Mouse (Mus musculus): ENCODE measurements around the gene Ccdc24. TPM values are rescaled to one million over a fixed set of nuclear protein-coding genes. Genes with fewer than 3 reads are reported as not detected.

Ccdc24 gene
- total and polyA plus RNA-seq, 3 experiments = not detected

DNA sequence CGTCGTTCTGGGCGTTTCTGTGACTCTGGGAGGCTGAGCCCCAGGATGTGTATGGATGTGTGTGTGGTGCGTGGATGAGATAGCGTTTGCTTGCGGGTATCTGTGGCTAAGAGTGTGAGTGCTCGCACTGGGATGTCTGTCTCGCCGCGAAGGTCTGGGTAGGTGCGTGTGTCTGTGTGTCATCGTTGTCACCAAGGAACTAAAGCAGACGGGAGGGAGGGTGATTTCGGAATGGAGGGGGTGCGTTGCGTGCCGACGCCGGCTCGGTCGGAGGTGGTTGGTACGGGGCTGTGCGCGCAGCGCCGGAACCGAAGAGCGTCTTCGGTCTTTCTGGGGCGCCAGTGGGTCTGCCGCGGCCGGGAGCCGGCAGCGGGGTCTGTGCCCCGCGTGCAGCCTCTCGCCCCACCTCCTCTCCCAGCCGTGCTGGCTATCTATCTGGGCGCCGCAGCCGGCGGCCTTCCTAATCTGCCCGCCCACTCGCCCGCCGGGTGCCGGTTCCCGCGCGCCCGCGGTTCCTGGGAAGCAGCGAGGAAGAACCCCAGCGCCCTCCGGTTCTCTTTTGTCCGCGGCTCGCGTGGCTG lies 36.7 kb downstream of the Ccdc24 start:
- Histone ChIP-seq H3K4me3 (ENCODE audit: low read depth, low read length) (peak overlapping the region; percentile 74), H3K27me3 (ENCODE audit: insufficient read depth, low read length) (peaks cover 25% of the 10 kb centered on the region), H3K9me3 (replicated peaks) (no peaks in the 10 kb centered on the region), H3K4me1 (ENCODE audit: insufficient read depth, low read depth, low read length) (peaks cover 69% of the 10 kb centered on the region), H3K36me3 (replicated peaks) (no peaks in the 10 kb centered on the region)
- TF ChIP-seq TAL1 (conservative IDR thresholded peaks at IDR 0.05; ENCODE audit: low read depth, low read length) = no peak; the same call in 1 of the 2 replicates
- no peak for TF ChIP-seq CTCF (IDR thresholded peaks at IDR 0.05; ENCODE audit: low read depth, low read length)
- no peak for TF ChIP-seq GATA2 (IDR thresholded peaks at IDR 0.05; ENCODE audit: borderline replicate concordance, low read depth, low read length)
- TF ChIP-seq GATA1 (IDR thresholded peaks at IDR 0.05; ENCODE audit: borderline replicate concordance, low read length) = no peak
- no peak for TF ChIP-seq POLR2AphosphoS5 (IDR thresholded peaks at IDR 0.05; ENCODE audit: insufficient replicate concordance, low read depth, low read length)
- DNase-seq (ENCODE audit: low spot score) = peak; percentile 55
- no peak for ATAC-seq (ENCODE audit: extremely low read depth, insufficient number of reproducible peaks, low FRiP score, poor library complexity, severe bottlenecking)

DNA sequence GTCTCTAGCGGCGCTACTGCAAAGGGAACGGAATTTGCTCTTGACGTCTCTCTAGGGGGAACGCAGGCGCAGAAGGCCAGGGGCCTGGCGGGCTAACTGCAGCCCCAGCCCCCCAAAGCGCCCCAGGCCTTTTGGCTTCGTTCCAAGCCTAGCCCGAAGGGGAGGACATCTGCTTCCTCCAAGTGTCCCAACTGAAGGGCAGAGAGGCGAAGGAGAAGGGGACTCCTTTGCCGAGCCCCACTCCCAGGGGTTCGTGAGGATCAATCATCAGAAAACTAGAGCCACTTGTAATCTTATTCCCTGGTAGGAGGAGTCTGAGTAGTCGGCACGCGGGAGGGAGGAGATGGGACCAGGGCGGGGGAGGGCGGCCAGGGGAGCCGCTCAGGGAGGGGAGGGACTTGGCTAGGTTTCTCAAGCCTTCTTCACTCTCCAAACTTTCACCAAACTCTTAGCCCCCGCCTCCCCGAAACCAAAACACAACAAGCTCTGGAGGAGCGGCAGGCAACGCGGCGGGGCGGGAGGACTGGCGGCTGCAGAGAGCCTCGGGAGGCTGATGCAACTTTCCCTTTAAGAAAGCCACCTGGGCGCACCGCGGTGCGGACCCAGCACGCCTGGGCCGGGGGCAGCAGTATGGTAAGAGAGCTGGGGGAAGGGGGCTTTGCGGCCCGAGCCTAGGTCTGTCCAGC lies 37.4 kb downstream of the Ccdc24 start:
- H3K36me3 ChIP-seq (replicated peaks) = no peaks in the 10 kb centered on the region
- H3K4me3 ChIP-seq (ENCODE audit: low read depth, low read length) = peak overlapping the region; percentile 74
- peaks cover 21% of the 10 kb centered on the region for H3K27me3 ChIP-seq (ENCODE audit: insufficient read depth, low read length)
- DNase-seq (ENCODE audit: low spot score) = peak; percentile 86
- peaks cover 75% of the 10 kb centered on the region for H3K4me1 ChIP-seq (ENCODE audit: insufficient read depth, low read depth, low read length)
- no peak for TF ChIP-seq CTCF (IDR thresholded peaks at IDR 0.05; ENCODE audit: low read depth, low read length)
- ATAC-seq (ENCODE audit: extremely low read depth, insufficient number of reproducible peaks, low FRiP score, poor library complexity, severe bottlenecking) = peak; percentile 5; the same call in 1 of the 2 replicates
- H3K9me3 ChIP-seq (replicated peaks) = no peaks in the 10 kb centered on the region

GRCm38 (mm10) chr4:117834457-117834844 lies 37.9 kb downstream of the Ccdc24 start, which contains the start of gene Slc6a9:
Gene Slc6a9, plus strand, starts transcription at chr4:117834506.
- Histone ChIP-seq H3K36me3 (replicated peaks) (no peaks in the 10 kb centered on the region), H3K9me3 (replicated peaks) (no peaks in the 10 kb centered on the region), H3K4me1 (ENCODE audit: insufficient read depth, low read depth, low read length) (peaks cover 81% of the 10 kb centered on the region), H3K27me3 (ENCODE audit: insufficient read depth, low read length) (peaks cover 20% of the 10 kb centered on the region), H3K4me3 (ENCODE audit: low read depth, low read length) (peak within 1 kb of the TSS; percentile 74)
- TF ChIP-seq TAL1 (conservative IDR thresholded peaks at IDR 0.05; ENCODE audit: low read depth, low read length) = no peak
- TF ChIP-seq GATA2 (IDR thresholded peaks at IDR 0.05; ENCODE audit: borderline replicate concordance, low read depth, low read length) = no peak
- no peak for TF ChIP-seq CTCF (IDR thresholded peaks at IDR 0.05; ENCODE audit: low read depth, low read length)
- no peak for TF ChIP-seq GATA1 (IDR thresholded peaks at IDR 0.05; ENCODE audit: borderline replicate concordance, low read length)
- TF ChIP-seq POLR2AphosphoS5 (IDR thresholded peaks at IDR 0.05; ENCODE audit: insufficient replicate concordance, low read depth, low read length) = no peak
- DNase-seq (ENCODE audit: low spot score) (no peak), ATAC-seq (ENCODE audit: extremely low read depth, insufficient number of reproducible peaks, low FRiP score, poor library complexity, severe bottlenecking) (no peak)

GRCm38 (mm10) chr4:117831920-117832691 lies 40.3 kb downstream of the Ccdc24 start:
- peak overlapping the region; percentile 62; the same call in 1 of the 2 replicates for H3K4me3 ChIP-seq (ENCODE audit: low read depth, low read length)
- no peaks in the 10 kb centered on the region for H3K9me3 ChIP-seq (replicated peaks)
- no peaks in the 10 kb centered on the region for H3K36me3 ChIP-seq (replicated peaks)
- ATAC-seq (ENCODE audit: extremely low read depth, insufficient number of reproducible peaks, low FRiP score, poor library complexity, severe bottlenecking) = 0 out of 2 replicates have a peak, but pooled peaks have one; percentile 12
- peaks cover 32% of the 10 kb centered on the region for H3K27me3 ChIP-seq (ENCODE audit: insufficient read depth, low read length)
- DNase-seq (ENCODE audit: low spot score) = peak; percentile 27
- peaks cover 83% of the 10 kb centered on the region for H3K4me1 ChIP-seq (ENCODE audit: insufficient read depth, low read depth, low read length)
- no peak for TF ChIP-seq GATA1 (IDR thresholded peaks at IDR 0.05; ENCODE audit: borderline replicate concordance, low read length)
- TF ChIP-seq TAL1 (conservative IDR thresholded peaks at IDR 0.05; ENCODE audit: low read depth, low read length) = 0 out of 2 replicates have a peak, but pooled peaks have one; percentile 2
- TF ChIP-seq CTCF (IDR thresholded peaks at IDR 0.05; ENCODE audit: low read depth, low read length) = no peak
- TF ChIP-seq GATA2 (IDR thresholded peaks at IDR 0.05; ENCODE audit: borderline replicate concordance, low read depth, low read length) = no peak

DNA sequence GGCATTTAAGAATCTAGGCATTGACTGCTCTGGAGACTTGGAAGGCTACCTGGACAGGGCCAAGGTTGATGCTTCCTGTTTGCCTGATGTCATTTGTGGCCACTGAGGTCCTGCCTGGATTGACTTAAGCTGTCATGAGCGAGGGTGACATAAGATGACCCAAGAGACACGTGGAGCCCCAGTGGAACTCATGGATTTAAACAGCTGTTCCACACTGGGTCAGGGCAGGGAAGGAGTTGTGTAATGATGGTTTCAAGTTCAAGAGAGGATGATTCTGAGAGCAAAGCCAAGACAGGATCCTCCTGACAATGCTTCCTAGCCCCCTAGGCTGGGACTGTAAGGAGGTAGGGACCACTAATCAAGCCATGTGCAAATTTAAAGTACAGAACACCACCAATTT lies 40.9 kb downstream of the Ccdc24 start:
- no peak for TF ChIP-seq GATA1 (IDR thresholded peaks at IDR 0.05; ENCODE audit: borderline replicate concordance, low read length)
- 0 out of 2 replicates have a peak, but pooled peaks have one; percentile 2 for TF ChIP-seq TAL1 (conservative IDR thresholded peaks at IDR 0.05; ENCODE audit: low read depth, low read length)
- TF ChIP-seq GATA2 (IDR thresholded peaks at IDR 0.05; ENCODE audit: borderline replicate concordance, low read depth, low read length) = no peak
- no peak for DNase-seq (ENCODE audit: low spot score)
- H3K36me3 ChIP-seq (replicated peaks) = no peaks in the 10 kb centered on the region
- H3K9me3 ChIP-seq (replicated peaks) = no peaks in the 10 kb centered on the region
- H3K4me3 ChIP-seq (ENCODE audit: low read depth, low read length) = peak overlapping the region; percentile 62; the same call in 1 of the 2 replicates
- H3K4me1 ChIP-seq (ENCODE audit: insufficient read depth, low read depth, low read length) = peaks cover 77% of the 10 kb centered on the region
- no peak for ATAC-seq (ENCODE audit: extremely low read depth, insufficient number of reproducible peaks, low FRiP score, poor library complexity, severe bottlenecking)
- H3K27me3 ChIP-seq (ENCODE audit: insufficient read depth, low read length) = peaks cover 34% of the 10 kb centered on the region

DNA sequence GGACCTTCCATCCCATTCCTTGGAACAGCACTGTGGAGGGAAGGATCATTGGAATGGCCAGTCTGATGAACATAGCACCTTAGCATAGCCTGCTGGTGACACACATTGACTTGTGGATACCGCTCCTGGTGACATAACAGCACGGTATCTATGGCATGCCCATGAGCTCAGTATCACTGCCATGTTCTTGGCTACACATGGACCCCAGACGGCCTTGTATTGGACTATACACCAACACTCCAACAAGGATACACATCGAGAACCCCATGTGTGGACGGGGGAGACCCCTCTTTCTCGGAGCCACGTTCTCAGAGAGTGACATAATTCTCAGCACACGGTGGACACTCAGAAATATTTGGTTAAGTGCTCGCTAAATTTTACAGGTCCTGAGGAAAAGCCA lies 41.6 kb downstream of the Ccdc24 start:
- TF ChIP-seq TAL1 (conservative IDR thresholded peaks at IDR 0.05; ENCODE audit: low read depth, low read length) = no peak
- no peak for TF ChIP-seq POLR2AphosphoS5 (IDR thresholded peaks at IDR 0.05; ENCODE audit: insufficient replicate concordance, low read depth, low read length)
- TF ChIP-seq GATA2 (IDR thresholded peaks at IDR 0.05; ENCODE audit: borderline replicate concordance, low read depth, low read length) = no peak
- TF ChIP-seq CTCF (IDR thresholded peaks at IDR 0.05; ENCODE audit: low read depth, low read length) = no peak
- TF ChIP-seq GATA1 (IDR thresholded peaks at IDR 0.05; ENCODE audit: borderline replicate concordance, low read length) = no peak
- DNase-seq (ENCODE audit: low spot score) = no peak
- no peaks in the 10 kb centered on the region for H3K36me3 ChIP-seq (replicated peaks)
- no peak for ATAC-seq (ENCODE audit: extremely low read depth, insufficient number of reproducible peaks, low FRiP score, poor library complexity, severe bottlenecking)
- peak overlapping the region; percentile 25; the same call in 1 of the 2 replicates for H3K4me3 ChIP-seq (ENCODE audit: low read depth, low read length)
- H3K27me3 ChIP-seq (ENCODE audit: insufficient read depth, low read length) = peaks cover 39% of the 10 kb centered on the region
- no peaks in the 10 kb centered on the region for H3K9me3 ChIP-seq (replicated peaks)
- peaks cover 71% of the 10 kb centered on the region for H3K4me1 ChIP-seq (ENCODE audit: insufficient read depth, low read depth, low read length)
